Mouse (Mus musculus): ENCODE data around the gene Stip1. TPM values are rescaled to one million over a fixed set of nuclear protein-coding genes. Genes with fewer than 3 reads are reported as not detected.

Stip1 gene
- total and polyA plus RNA-seq, 3 experiments, result 178 to 314 (median 202) TPM

DNA sequence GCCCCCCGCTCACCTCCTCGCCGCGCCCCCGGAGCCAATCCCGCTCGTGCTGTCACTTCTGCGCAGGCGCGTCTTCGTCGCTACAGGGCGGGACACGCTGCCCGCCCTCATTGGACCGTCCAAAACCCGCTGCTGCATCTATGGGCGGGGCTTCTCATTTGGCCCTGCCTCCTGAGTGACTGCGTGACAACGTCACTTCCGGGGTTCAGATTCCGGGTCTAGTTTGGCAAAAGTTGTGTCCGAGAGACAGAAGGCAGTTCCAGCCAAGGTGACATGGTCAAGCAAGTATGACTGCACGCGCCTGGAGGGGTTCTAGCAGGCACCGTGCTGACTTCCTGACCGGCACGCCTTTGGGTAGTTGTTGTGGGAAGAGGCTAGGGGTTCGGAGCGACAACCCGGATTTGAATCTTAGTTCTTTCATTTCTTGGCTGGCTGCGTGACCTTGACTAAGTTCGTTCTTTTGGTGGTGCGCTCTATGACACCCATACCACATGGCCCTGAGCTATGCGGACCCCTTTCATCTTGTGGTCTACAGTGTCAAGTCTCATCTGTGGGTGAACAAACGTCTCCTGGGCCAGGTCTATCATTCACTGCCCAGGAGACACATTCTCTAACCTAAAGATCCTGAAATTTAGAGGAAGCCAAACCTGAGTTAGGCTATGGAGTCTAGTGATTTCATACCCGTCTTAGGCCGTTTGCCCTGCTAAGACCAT is 59.2 kb downstream of the Stip1 start, which contains the start of gene Fkbp2 (continued):
- TF ChIP-seq NELFE (IDR thresholded peaks at IDR 0.05; ENCODE audit: low read depth, low read length) (peak; percentile 98), ZNF384 (IDR thresholded peaks at IDR 0.05; ENCODE audit: low read depth, low read length) (no peak), TBP (conservative IDR thresholded peaks at IDR 0.05; ENCODE audit: low read depth, low read length) (peak; percentile 96), HCFC1 (IDR thresholded peaks at IDR 0.05; ENCODE audit: low read depth, low read length) (peak; percentile 73), ELF1 (IDR thresholded peaks at IDR 0.05; ENCODE audit: low read depth, low read length) (peak; percentile 94), ETS1 (conservative IDR thresholded peaks at IDR 0.05; ENCODE audit: low read depth, low read length) (no peak), ZC3H11A (IDR thresholded peaks at IDR 0.05; ENCODE audit: low read depth, low read length) (no peak), MEF2A (IDR thresholded peaks at IDR 0.05; ENCODE audit: borderline replicate concordance, low read depth, low read length) (no peak), PAX5 (IDR thresholded peaks at IDR 0.05; ENCODE audit: low read length) (no peak), MAFK (IDR thresholded peaks at IDR 0.05; ENCODE audit: insufficient replicate concordance, low read length) (no peak), EP300 (IDR thresholded peaks at IDR 0.05; ENCODE audit: low read length) (no peak), ZKSCAN1 (IDR thresholded peaks at IDR 0.05; ENCODE audit: borderline replicate concordance, low read depth, low read length) (no peak), KAT2A (IDR thresholded peaks at IDR 0.05; ENCODE audit: insufficient replicate concordance, low read length) (0 out of 2 replicates have a peak, but pooled peaks have one; percentile 59), USF2 (conservative IDR thresholded peaks at IDR 0.05; ENCODE audit: low read depth, low read length) (no peak), RAD21 (IDR thresholded peaks at IDR 0.05; ENCODE audit: low read depth, low read length) (no peak), MYC (IDR thresholded peaks at IDR 0.05; ENCODE audit: low read depth, low read length) (peak; percentile 75; the same call in 1 of the 2 replicates), POLR2A (IDR thresholded peaks at IDR 0.05; ENCODE audit: low read depth, low read length) (peak; percentile 100), USF1 (IDR thresholded peaks at IDR 0.05; ENCODE audit: low read depth, low read length) (no peak)

DNA sequence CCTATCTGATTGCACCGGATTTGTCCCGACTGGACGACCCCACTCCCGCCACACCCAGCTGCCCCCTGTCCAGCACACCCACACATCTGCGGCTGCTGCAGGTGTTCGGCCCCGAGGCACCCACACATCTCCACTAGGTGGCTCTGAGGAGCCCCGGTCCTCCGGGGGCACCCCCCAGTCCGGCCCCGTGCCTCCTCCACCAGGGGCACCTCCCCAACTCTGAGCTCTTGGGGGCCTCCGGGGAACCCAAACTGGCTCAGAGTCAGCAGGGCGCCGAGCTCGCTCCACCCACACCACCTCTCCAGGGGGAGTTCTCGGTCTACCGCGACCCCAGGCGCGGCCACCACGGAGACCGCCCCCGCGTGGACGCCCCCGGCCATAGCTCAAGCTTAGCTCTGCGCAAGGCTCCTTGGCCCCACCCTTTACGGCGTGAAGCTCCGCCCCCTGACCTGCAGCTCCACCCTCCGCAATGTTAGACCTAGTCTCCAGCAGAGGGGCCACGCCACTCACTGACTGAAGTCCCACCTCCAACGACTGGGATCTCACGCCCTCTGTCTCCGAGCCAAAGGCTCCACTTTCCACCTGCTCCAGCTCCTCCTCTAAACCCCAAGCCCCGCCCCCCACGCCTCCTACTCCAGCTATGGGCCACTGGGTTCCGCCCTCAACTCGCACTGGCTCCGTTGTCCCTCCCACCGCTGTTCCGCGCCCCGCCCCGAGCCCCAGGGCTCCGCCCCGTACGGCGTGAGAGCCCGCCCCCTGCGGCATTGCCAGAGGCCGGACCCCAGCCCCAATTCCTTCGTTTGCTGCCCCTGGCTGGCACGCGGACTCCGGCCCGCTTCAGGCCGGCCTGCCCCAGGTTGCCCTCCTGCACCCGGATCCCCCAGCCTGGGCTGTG is 60.0 kb downstream of the Stip1 start:
- Histone ChIP-seq H3K4me2 (ENCODE audit: insufficient read depth, low read depth, poor library complexity, severe bottlenecking) (peak overlapping the region; percentile 69), H3K27ac (ENCODE audit: insufficient read depth, low read depth) (peak overlapping the region; percentile 62; the same call in 1 of the 2 replicates), H3K27me3 (replicated peaks) (no peaks in the 10 kb centered on the region), H3K9ac (ENCODE audit: insufficient read depth, low read depth) (peak overlapping the region; percentile 70), H3K4me3 (replicated peaks in 1 of 3; ENCODE audit: low read depth in 2 of 3, low read length in 2 of 3, poor library complexity in 1 of 3) (peak overlapping the region; percentile 73 to 83 (median 79)), H3K36me3 (replicated peaks in 1 of 2; ENCODE audit: control insufficient read depth in 1 of 2, insufficient read depth in 1 of 2, low read length in 1 of 2) (peaks cover 21 to 51% of the 10 kb centered on the region in 2 experiments), H3K79me2 (replicated peaks; ENCODE audit: control insufficient read depth, extremely low read depth, insufficient read depth, poor library complexity, severe bottlenecking) (peaks cover 29% of the 10 kb centered on the region), H3K9me3 (replicated peaks; ENCODE audit: low read length) (no peaks in the 10 kb centered on the region), H3K4me1 (ENCODE audit: control insufficient read depth in 1 of 2, insufficient read depth in 2 of 2) (peaks cover 15 to 44% of the 10 kb centered on the region in 2 experiments)
- dilution Hi-C loops (cut with MboI; ENCODE audit: extremely low pct_ligation_motif_present, extremely low pct_unique_long_range_greater_than_20kb, low sequenced_read_pairs), result no loop called here
- peak; percentile 99 for DNase-seq (ENCODE audit: extremely low read depth)
- in situ Hi-C loops (cut with MboI; ENCODE audit: low pct_ligation_motif_present, low pct_unique_long_range_greater_than_20kb, low sequenced_read_pairs), result no loop called here
- TF ChIP-seq MEF2A (IDR thresholded peaks at IDR 0.05; ENCODE audit: borderline replicate concordance, low read depth, low read length) (no peak), NRF1 (IDR thresholded peaks at IDR 0.05; ENCODE audit: low read depth, low read length) (peak; percentile 59), ZMIZ1 (IDR thresholded peaks at IDR 0.05; ENCODE audit: low read depth, low read length) (no peak), USF1 (IDR thresholded peaks at IDR 0.05; ENCODE audit: low read depth, low read length) (no peak), IRF4 (IDR thresholded peaks at IDR 0.05; ENCODE audit: low read depth, low read length) (no peak; the same call in 1 of the 2 replicates), CHD1 (IDR thresholded peaks at IDR 0.05; ENCODE audit: low read depth, low read length) (no peak), EP300 (IDR thresholded peaks at IDR 0.05; ENCODE audit: low read length) (no peak), ZNF384 (IDR thresholded peaks at IDR 0.05; ENCODE audit: low read depth, low read length) (no peak), NELFE (IDR thresholded peaks at IDR 0.05; ENCODE audit: low read depth, low read length) (no peak), HCFC1 (IDR thresholded peaks at IDR 0.05; ENCODE audit: low read depth, low read length) (no peak), MXI1 (IDR thresholded peaks at IDR 0.05; ENCODE audit: low read depth, low read length) (peak; percentile 28; the same call in 1 of the 2 replicates), KAT2A (IDR thresholded peaks at IDR 0.05; ENCODE audit: insufficient replicate concordance, low read length) (no peak), E2F4 (IDR thresholded peaks at IDR 0.05; ENCODE audit: insufficient replicate concordance, low read depth, low read length) (no peak), JUND (conservative IDR thresholded peaks at IDR 0.05; ENCODE audit: low read depth, low read length) (no peak), MAFK (IDR thresholded peaks at IDR 0.05; ENCODE audit: insufficient replicate concordance, low read length) (no peak), UBTF (IDR thresholded peaks at IDR 0.05; ENCODE audit: low read depth, low read length) (no peak), USF2 (conservative IDR thresholded peaks at IDR 0.05; ENCODE audit: low read depth, low read length) (no peak), MAX (IDR thresholded peaks at IDR 0.05; ENCODE audit: low read length) (no peak), BHLHE40 (IDR thresholded peaks at IDR 0.05; ENCODE audit: low read depth, low read length) (0 out of 2 replicates have a peak, but pooled peaks have one; percentile 14), POLR2A (IDR thresholded peaks at IDR 0.05; ENCODE audit: low read depth, low read length) (no peak), SMC3 (IDR thresholded peaks at IDR 0.05; ENCODE audit: low read depth, low read length) (peak; percentile 43), CTCF (conservative IDR thresholded peaks at IDR 0.05 in 1 of 2, IDR thresholded peaks at IDR 0.05 in 1 of 2; ENCODE audit: low read depth in 2 of 2, low read length in 2 of 2) (peak in 1 of 2 experiments; percentile 82; a peak in 2 of 4 replicates), RCOR1 (conservative IDR thresholded peaks at IDR 0.05; ENCODE audit: low read depth, low read length) (no peak), POLR2AphosphoS2 (IDR thresholded peaks at IDR 0.05; ENCODE audit: low read depth, low read length) (no peak)
